ENCODE assay signal across 10 mouse cellular contexts in genomic region chr16:9092191-9092848, GRCm38 (mm10).
A peak's percentile ranks its signal among the peaks of the same experiment; 100 is the strongest.
DNase-seq lines count a peak whose midpoint lies in the region; ATAC-seq and TF ChIP-seq lines count a peak whose summit lies in the region.
"Had no signal": no experiment of that assay in that cellular context is flagged by ENCODE, and none has a peak within 500 bp of the region (broad histone marks: within the 10 kb centered on the region; RNA-seq: fewer than 3 reads in every experiment).

No protein-coding gene starts in this region.

- no peak overlapping the region for H3K4me3 ChIP-seq in neural tube, embryonic 15.5 days (replicated peaks)
- no peak overlapping the region for H3K4me3 ChIP-seq in embryonic facial prominence, embryonic 15.5 days (replicated peaks)
- no peak overlapping the region for H3K4me3 ChIP-seq in lung, adult 2 months (replicated peaks; ENCODE audit: extremely low read depth, low read depth, low read length)
- H3K4me3 ChIP-seq: erythroblast, embryonic 14.5 days had no signal

- no peak for TF ChIP-seq POLR2A in lung, adult 2 months (IDR thresholded peaks at IDR 0.05; ENCODE audit: borderline replicate concordance, extremely low read depth, low read depth, low read length)

- H3K27me3 ChIP-seq in neural tube, embryonic 15.5 days (replicated peaks): no peaks in the 10 kb centered on the region
- H3K27me3 ChIP-seq in embryonic facial prominence, embryonic 15.5 days: no peaks in the 10 kb centered on the region

- no peaks in the 10 kb centered on the region for H3K36me3 ChIP-seq in neural tube, embryonic 15.5 days
- no peaks in the 10 kb centered on the region for H3K36me3 ChIP-seq in embryonic facial prominence, embryonic 15.5 days

- peaks cover 3% of the 10 kb centered on the region; the same call in 1 of the 2 replicates for H3K4me1 ChIP-seq in neural tube, embryonic 15.5 days
- H3K4me1 ChIP-seq in embryonic facial prominence, embryonic 15.5 days: peaks cover 31% of the 10 kb centered on the region
- H3K4me1 ChIP-seq in lung, adult 2 months (ENCODE audit: control insufficient read depth, insufficient read depth, low read length): no peaks in the 10 kb centered on the region

- no peak overlapping the region for H3K27ac ChIP-seq in neural tube, embryonic 15.5 days (replicated peaks)
- H3K27ac ChIP-seq in embryonic facial prominence, embryonic 15.5 days (replicated peaks): peak overlapping the region; percentile 84

- H3K9ac ChIP-seq in neural tube, embryonic 15.5 days (replicated peaks): no peak overlapping the region
- no peak overlapping the region for H3K9ac ChIP-seq in embryonic facial prominence, embryonic 15.5 days
- H3K9ac ChIP-seq: liver, postnatal 0 days had no signal

- no peaks in the 10 kb centered on the region for H3K9me3 ChIP-seq in neural tube, embryonic 15.5 days (replicated peaks)
- no peaks in the 10 kb centered on the region for H3K9me3 ChIP-seq in embryonic facial prominence, embryonic 15.5 days (replicated peaks)

- 7% methylated on average over 11 of the region's 11 CpGs for whole genome bisulfite sequencing in neural tube, embryonic 15.5 days
- WGBS in embryonic facial prominence, embryonic 15.5 days: 20% methylated on average over 11 of the region's 11 CpGs
- 41% methylated on average over 11 of the region's 11 CpGs for WGBS in lung, adult 2 months

- intact Hi-C loops in heart, postnatal 25 days (cut with DNase I): no loop called here

- peak; percentile 24 for DNase-seq in neural tube, embryonic 10.5 days (ENCODE audit: extremely low spot score, low spot score)
- DNase-seq in heart, postnatal 25 days (ENCODE audit: low spot score): peak; percentile 8
- DNase-seq in B cell, adult 2 months: no peak
- DNase-seq in natural killer cell, adult 2 months (ENCODE audit: low spot score in 2 of 2): no peak
- DNase-seq in lung, adult 2 months: no peak
- DNase-seq: liver, postnatal 0 days; thymus, postnatal 36 days had no signal

- no peak for ATAC-seq in neural tube, embryonic 15.5 days (ENCODE audit: low FRiP score)
- ATAC-seq in embryonic facial prominence, embryonic 15.5 days (ENCODE audit: insufficient number of reproducible peaks, low FRiP score, low TSS enrichment, low read depth): peak; percentile 69
- ATAC-seq: liver, postnatal 0 days had no signal

- TF ChIP-seq CTCF in lung, adult 2 months (IDR thresholded peaks at IDR 0.05; ENCODE audit: insufficient read depth, low read length): no peak

- H3K4me2 ChIP-seq in neural tube, embryonic 15.5 days: no peak overlapping the region
- 0 out of 2 replicates have a peak overlapping the region, but pooled peaks have one; percentile 12 for H3K4me2 ChIP-seq in embryonic facial prominence, embryonic 15.5 days (replicated peaks)

Comparison
In these comparisons a context has a peak if more than half of its experiments do, and no peak if none do; other contexts are left out.
1. DNase-seq: peak in neural tube, embryonic 10.5 days (single experiment) and heart, postnatal 25 days (single experiment); none in B cell, adult 2 months (0 of 2), natural killer cell, adult 2 months (0 of 2) and lung, adult 2 months (single experiment).